Mouse (Mus musculus) urinary bladder, postnatal 10 days (tissue): ENCODE results near the gene Tmem144.
A peak's percentile ranks its signal among the peaks of the same experiment; 100 is the strongest.

Experiments used
- DNase-seq: peaks from one replicate; pipeline ENCODE4 v3.0.0; 2022; ENCODE audit warnings: low spot score

The Tmem144 gene

GRCm38 (mm10) chr3:79864824-79865223 is 12.3 kb upstream of the Tmem144 start:
- no peak for DNase-seq

- DNase-seq, result no peak
Measured at GRCm38 (mm10) chr3:79858221-79858620, 5.6 kb upstream of the Tmem144 start.

- DNase-seq, result no peak
Measured at GRCm38 (mm10) chr3:79857780-79858179, 5.2 kb upstream of the Tmem144 start.

GRCm38 (mm10) chr3:79852108-79852507 is 465 bp downstream of the Tmem144 start:
- DNase-seq, result no peak

GRCm38 (mm10) chr3:79850656-79851055 is 1.9 kb downstream of the Tmem144 start:
- DNase-seq, result no peak

- no peak for DNase-seq
Measured at GRCm38 (mm10) chr3:79849621-79850020, 3.0 kb downstream of the Tmem144 start.

- no peak for DNase-seq
Measured at GRCm38 (mm10) chr3:79848841-79849240, 3.7 kb downstream of the Tmem144 start.

GRCm38 (mm10) chr3:79846633-79847032 is 5.9 kb downstream of the Tmem144 start:
- no peak for DNase-seq

- no peak for DNase-seq
Measured at GRCm38 (mm10) chr3:79843999-79844398, 8.6 kb downstream of the Tmem144 start.

GRCm38 (mm10) chr3:79842616-79843016 is 10.0 kb downstream of the Tmem144 start:
- DNase-seq, result peak; percentile 11

- DNase-seq, result no peak
Measured at GRCm38 (mm10) chr3:79842165-79842564, 10.4 kb downstream of the Tmem144 start.

- no peak for DNase-seq
Measured at GRCm38 (mm10) chr3:79841475-79841874, 11.1 kb downstream of the Tmem144 start.

GRCm38 (mm10) chr3:79838751-79839150 is 13.8 kb downstream of the Tmem144 start:
- no peak for DNase-seq

GRCm38 (mm10) chr3:79829289-79829688 is 23.3 kb downstream of the Tmem144 start:
- no peak for DNase-seq

GRCm38 (mm10) chr3:79825067-79825780 is 27.3 kb downstream of the Tmem144 start:
- no peak for DNase-seq

GRCm38 (mm10) chr3:79823176-79823575 is 29.4 kb downstream of the Tmem144 start:
- no peak for DNase-seq

- DNase-seq, result no peak
Measured at GRCm38 (mm10) chr3:79821131-79821530, 31.4 kb downstream of the Tmem144 start.

GRCm38 (mm10) chr3:79818202-79818995 is 34.2 kb downstream of the Tmem144 start:
- no peak for DNase-seq

GRCm38 (mm10) chr3:79816229-79816628 is 36.3 kb downstream of the Tmem144 start:
- DNase-seq, result no peak

- peak; percentile 27 for DNase-seq
Measured at GRCm38 (mm10) chr3:79813814-79814490, 38.6 kb downstream of the Tmem144 start.

GRCm38 (mm10) chr3:79812042-79812441 is 40.5 kb downstream of the Tmem144 start:
- DNase-seq, result no peak

- DNase-seq, result no peak
Measured at GRCm38 (mm10) chr3:79811632-79812031, 40.9 kb downstream of the Tmem144 start.

GRCm38 (mm10) chr3:79810563-79810962 is 42.0 kb downstream of the Tmem144 start:
- no peak for DNase-seq
